Mouse (Mus musculus) ES-E14 (cell line): ENCODE measurements around the gene Ank3.

ENCODE experiments used
- CHD2 ChIP-seq: IDR thresholded peaks from 2 replicates; pipeline ENCODE4 v1.6.1; 2014; ENCODE audit warnings: mild to moderate bottlenecking, low read depth, low read length, inconsistent platforms
- HCFC1 ChIP-seq: IDR thresholded peaks from 2 replicates; pipeline ENCODE4 v1.6.1; 2012; ENCODE audit warnings: low read length, inconsistent platforms, borderline replicate concordance; ENCODE audit not compliant: insufficient read depth
- MAFK ChIP-seq: IDR thresholded peaks from 2 replicates; pipeline ENCODE4 v1.6.1; 2014; ENCODE audit warnings: mild to moderate bottlenecking, low read depth, low read length, inconsistent platforms; ENCODE audit not compliant: insufficient read depth
- ZC3H11A ChIP-seq: IDR thresholded peaks from 2 replicates; pipeline ENCODE4 v1.6.1; 2012; ENCODE audit warnings: low read depth, mild to moderate bottlenecking, inconsistent platforms, low read length, borderline replicate concordance
- ZNF384 ChIP-seq: IDR thresholded peaks from 2 replicates; pipeline ENCODE4 v1.6.1; 2012; ENCODE audit warnings: low read depth, low read length, inconsistent platforms

GRCm38 (mm10) chr10:69635910-69636656, 237.5 kb downstream of the Ank3 start:
- TF ChIP-seq CHD2 (no peak), HCFC1 (no peak), ZNF384 (no peak), ZC3H11A (no peak), MAFK (no peak)
